Mouse (Mus musculus): ENCODE data around the gene Rab37.

- no peak for TF ChIP-seq TCF12 (IDR thresholded peaks at IDR 0.05; ENCODE audit: insufficient read depth, poor library complexity, severe bottlenecking)
- TF ChIP-seq POLR2A (IDR thresholded peaks at IDR 0.05; ENCODE audit: insufficient read length, low read depth), result no peak
- no peak for TF ChIP-seq E2F4 (IDR thresholded peaks at IDR 0.05; ENCODE audit: insufficient read depth)
- no peak for TF ChIP-seq POLR2AphosphoS2 (IDR thresholded peaks at IDR 0.05; ENCODE audit: insufficient read length, low read depth)
- no peak for TF ChIP-seq MAX (IDR thresholded peaks at IDR 0.05; ENCODE audit: low read depth)
- TF ChIP-seq SRF (IDR thresholded peaks at IDR 0.05; ENCODE audit: control insufficient read depth, insufficient read length, low read depth), result no peak
- TF ChIP-seq TCF3 (IDR thresholded peaks at IDR 0.05; ENCODE audit: insufficient read length, low read depth), result no peak
Observed at GRCm38 (mm10) chr11:115104769-115105563, 13.7 kb downstream of the Rab37 start.

All from myocyte (in vitro differentiated cells).